Mouse (Mus musculus): ENCODE data around the gene Vwa5a.

GRCm38 (mm10) chr9:38672887-38673286 is 45.2 kb upstream of the Vwa5a start:
- TF ChIP-seq POLR2A (IDR thresholded peaks at IDR 0.05; ENCODE audit: insufficient read depth, low read length) (no peak), CTCF (IDR thresholded peaks at IDR 0.05; ENCODE audit: low read depth, low read length) (no peak), EP300 (IDR thresholded peaks at IDR 0.05; ENCODE audit: insufficient read depth, low read depth, low read length) (no peak)
